Mouse (Mus musculus) frontal cortex, adult 2 months (tissue): Measurements from ENCODE around the gene Chfr. TPM values are rescaled to one million over a fixed set of nuclear protein-coding genes. Genes with fewer than 3 reads are reported as not detected.

Experiments
- polyA plus RNA-seq: library from polyadenylated mRNA; depleted of rRNA; stranded (reverse); fragments of >200 nt; gene quantifications from 2 replicates; pipeline ENCODE4 v1.2.3, GENCODE M21; 2012; rRNA removed

The Chfr gene
- polyA plus RNA-seq, 1 experiment = 83.8 TPM

Other genes starting within 250 kb of the Chfr start
- 0.10 and 0.17 TPM in 2 replicates for gene Gm15446, start 212.4 kb upstream of the Chfr start, polyA plus RNA-seq
- 46.2 and 56.6 TPM in 2 replicates for gene Zfp932, start 139.3 kb upstream of the Chfr start, polyA plus RNA-seq
- 0.84 and 1.4 TPM in 2 replicates for gene Gm17655, start 63.3 kb upstream of the Chfr start, polyA plus RNA-seq
- 0.90 and 1.2 TPM in 2 replicates for gene Gm35315, start 41.4 kb upstream of the Chfr start, polyA plus RNA-seq
- gene Plcxd1, start 35.9 kb upstream of the Chfr start, polyA plus RNA-seq = 14.3 and 17.5 TPM in 2 replicates
- gene Gtpbp6, start 27.6 kb upstream of the Chfr start, polyA plus RNA-seq = 151 and 156 TPM in 2 replicates
- gene Zfp605, start 25.8 kb upstream of the Chfr start, polyA plus RNA-seq = 6.9 and 8.6 TPM in 2 replicates
- gene Golga3, start 40.9 kb downstream of the Chfr start, polyA plus RNA-seq = 17.9 and 20.8 TPM in 2 replicates
- 16.2 and 20.4 TPM in 2 replicates for gene Ankle2, start 95.2 kb downstream of the Chfr start, polyA plus RNA-seq
- gene Pgam5, start 134.1 kb downstream of the Chfr start, polyA plus RNA-seq = 48.7 and 51.8 TPM in 2 replicates
- gene Pxmp2, start 150.3 kb downstream of the Chfr start, polyA plus RNA-seq = 5.6 and 8.3 TPM in 2 replicates
- 1.6 and 1.7 TPM in 2 replicates for gene Pole, start 150.5 kb downstream of the Chfr start, polyA plus RNA-seq
- gene P2rx2, start 207.4 kb downstream of the Chfr start, polyA plus RNA-seq = 0.14 and 0.23 TPM in 2 replicates
- gene Lrcol1, start 208.9 kb downstream of the Chfr start, polyA plus RNA-seq = not detected in 2 replicates